Mouse (Mus musculus): ENCODE measurements at regions not wholly inside any gene's neighbourhood (a gene's known extent, or its start where the extent isn't known, plus 50 kb on each side); places are given as distances from the start of the nearest gene placed in this dataset.

DNA sequence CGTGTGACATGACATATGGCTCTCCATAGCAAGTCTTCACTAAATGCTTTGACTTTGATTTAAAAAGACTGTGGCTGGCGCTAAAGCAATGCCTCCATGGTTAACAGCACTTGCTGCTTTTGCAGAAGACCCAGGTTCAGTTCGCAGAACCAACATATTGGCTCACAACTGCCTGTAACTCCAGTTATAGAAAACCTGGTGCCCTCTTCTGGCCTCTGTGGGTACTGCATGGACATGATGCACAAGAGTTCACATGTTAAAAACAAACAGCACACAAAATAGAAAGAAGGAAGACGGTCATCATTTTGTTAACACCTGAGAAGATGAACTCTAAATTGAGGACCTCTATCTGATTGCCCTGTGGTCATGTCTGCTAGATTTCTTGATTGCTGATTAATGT, 423.8 kb downstream of the Rwdd3 start:
- DNase-seq (ENCODE audit: low spot score): no peak

DNA sequence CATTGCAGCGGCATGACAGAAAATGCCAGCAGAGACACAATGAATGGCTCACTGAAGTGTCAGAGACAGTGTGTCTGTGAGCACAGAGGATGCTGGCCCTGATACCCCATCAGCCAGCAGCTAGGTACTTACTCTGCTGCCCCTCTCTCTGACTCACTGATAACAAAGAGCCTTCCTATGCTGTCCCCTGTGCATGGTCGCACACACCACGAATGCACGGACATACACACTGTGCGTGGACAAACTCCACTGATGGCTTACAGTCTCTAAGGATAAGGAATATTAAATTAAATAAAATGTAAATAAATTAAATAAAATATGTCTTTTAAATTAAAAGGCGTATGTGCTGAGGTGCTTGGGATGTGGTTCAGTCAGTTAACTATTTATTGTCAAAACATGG, 438.2 kb downstream of the Rwdd3 start:
- DNase-seq (ENCODE audit: low spot score): no peak

DNA sequence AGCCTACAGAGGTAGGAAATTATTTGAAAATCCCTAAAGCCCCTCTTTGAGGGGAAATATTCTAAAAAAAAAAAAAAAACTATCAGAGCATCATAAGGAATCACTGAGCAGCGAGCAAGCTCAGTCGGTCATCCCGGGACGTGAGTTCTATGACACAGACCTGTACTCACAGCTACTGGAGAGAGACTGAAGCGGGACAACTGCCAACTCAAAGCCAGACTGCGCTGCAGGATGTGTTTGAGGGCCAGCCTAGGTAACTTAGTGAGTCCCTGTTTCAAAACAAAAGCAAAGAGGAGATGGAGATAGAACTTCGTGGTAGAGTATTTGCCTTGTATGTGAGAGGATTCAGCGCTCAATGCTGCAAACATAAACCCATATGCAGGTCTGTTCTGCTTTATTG, 439.1 kb downstream of the Rwdd3 start:
- DNase-seq (ENCODE audit: low spot score): no peak

DNA sequence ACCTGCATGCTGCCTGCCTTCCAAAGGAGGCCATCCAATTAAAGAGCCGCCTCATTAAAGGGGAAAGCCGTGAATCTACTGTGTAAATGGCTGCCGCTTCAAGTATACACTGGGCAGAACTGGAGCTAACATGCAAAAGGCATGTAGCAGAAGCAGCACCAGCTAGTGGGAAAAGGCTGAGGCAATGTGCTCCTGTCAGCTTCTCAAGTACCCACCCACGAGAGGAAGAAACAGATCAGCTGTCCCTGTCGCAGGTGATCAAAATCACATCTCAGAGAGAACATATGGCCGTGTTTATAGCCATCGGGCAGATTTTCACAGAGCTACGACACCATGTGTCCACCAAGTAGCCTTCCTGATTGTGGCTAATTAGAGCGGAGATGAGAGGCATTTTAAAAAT, 440.2 kb downstream of the Rwdd3 start:
- DNase-seq (ENCODE audit: low spot score): no peak

DNA sequence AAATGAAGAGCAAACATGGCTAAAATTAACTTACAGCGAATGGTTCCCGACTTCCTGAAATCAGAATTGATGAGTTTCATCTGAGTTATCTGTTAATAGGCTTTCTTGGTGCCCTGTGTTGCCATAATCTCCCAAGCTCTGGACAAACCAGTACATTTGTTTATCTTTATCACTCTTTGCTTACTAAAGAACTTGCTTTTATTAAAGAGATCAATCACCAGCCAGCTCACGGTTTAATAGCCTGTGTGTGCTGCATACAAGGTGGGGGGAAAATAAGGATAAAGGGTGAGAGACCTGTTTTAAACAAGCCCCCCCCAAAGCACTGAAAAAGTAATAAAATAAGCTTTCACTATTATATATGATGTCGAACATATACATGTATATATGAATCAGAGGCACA, 441.3 kb downstream of the Rwdd3 start:
- no peak for DNase-seq (ENCODE audit: low spot score)

DNA sequence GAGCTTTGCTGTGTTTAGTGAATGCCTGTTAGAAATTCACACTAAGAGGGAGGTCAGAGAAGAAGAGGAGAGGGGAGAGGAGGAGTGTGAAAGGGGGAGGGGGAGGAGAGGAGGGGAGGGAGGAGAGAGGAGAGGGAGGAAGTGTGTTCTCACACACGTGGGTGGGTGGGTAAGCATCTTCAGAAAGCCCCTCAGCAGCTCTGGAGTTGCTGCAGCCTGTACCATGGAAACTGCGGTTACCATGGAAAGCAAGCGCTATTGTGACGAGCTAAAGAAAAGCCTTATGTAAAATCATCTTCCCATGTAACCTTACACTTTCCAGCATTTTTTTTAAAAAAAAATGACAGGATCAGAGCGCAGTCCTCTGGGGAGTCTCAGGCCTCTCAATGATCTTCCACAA, 441.8 kb downstream of the Rwdd3 start:
- no peak for DNase-seq (ENCODE audit: low spot score)

DNA sequence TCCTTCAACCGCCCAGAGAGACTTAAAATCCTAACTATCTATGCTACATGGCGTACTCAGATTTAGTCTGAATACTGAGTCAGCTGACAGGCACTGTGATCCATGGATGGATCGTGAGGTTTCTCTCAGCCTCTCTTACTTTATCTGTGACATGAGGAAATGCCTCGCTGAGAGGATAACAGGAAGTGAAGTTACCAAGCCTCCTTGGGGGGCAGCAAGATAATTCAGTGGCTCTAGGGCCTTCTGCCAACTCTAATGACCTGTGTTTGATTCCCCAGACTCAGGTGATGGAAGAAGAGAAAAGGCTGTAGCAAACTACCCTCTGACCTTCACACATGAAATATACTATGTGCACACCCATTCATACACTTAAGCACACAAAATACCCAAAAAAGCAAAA, 486.3 kb downstream of the Rwdd3 start:
- no peak for DNase-seq (ENCODE audit: low spot score)

DNA sequence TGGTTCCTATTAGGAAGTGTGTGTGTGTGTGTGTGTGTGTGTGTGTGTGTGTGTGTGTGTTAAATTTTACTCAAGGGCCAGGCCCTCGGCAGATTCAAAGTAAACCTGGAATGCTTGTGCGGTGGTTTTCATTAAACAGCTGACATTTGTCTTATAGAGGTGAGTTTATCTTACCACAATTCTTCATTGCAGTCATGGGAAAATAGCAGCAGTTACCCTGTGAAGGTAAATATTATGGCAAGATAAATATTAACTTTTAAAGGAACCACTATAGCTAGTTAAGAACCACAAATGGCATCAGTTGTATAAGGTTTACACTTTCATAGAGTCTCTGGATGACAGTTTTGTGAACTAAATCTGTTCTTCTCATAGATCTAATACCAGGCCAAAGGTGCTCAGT, 495.6 kb downstream of the Rwdd3 start:
- no peak for DNase-seq (ENCODE audit: low spot score)

DNA sequence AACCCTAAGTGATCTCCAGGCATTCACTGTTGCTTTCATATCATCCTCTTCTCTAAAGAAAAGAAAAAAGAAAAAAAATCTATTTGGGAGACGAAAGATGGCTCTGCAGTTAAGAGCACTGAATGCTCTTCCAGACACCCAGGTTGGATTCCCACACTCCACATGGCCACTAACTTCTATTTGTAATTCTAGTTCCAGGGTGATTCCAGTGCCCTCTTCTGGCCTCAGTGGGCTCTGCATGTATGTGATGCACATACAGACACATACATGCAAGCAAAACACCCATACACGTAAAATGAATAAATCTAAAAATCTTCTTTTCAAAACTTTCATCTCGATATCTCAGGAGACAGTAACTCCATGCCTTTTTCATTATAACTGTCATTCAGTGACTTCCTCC, 502.8 kb downstream of the Rwdd3 start:
- no peak for DNase-seq (ENCODE audit: low spot score)

DNA sequence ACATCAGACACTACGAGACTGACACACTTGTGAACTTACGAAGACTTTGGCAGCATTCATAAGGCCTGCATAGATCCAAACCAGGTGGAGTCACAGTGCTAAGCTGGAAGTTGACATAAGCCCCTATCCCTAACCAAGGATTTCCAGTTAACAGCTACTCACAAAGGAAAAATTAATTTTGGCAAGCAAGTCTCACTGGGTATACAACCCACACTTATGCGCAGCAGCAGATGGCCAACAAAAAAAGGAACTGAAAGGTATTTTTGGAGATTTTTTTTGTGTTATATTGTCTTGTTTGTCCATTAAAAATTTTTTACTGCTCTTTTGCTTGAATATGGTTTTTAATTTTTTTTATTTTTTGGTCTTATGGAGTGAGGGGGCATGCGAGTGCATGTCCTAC, 509.0 kb downstream of the Rwdd3 start:
- DNase-seq (ENCODE audit: low spot score): no peak

DNA sequence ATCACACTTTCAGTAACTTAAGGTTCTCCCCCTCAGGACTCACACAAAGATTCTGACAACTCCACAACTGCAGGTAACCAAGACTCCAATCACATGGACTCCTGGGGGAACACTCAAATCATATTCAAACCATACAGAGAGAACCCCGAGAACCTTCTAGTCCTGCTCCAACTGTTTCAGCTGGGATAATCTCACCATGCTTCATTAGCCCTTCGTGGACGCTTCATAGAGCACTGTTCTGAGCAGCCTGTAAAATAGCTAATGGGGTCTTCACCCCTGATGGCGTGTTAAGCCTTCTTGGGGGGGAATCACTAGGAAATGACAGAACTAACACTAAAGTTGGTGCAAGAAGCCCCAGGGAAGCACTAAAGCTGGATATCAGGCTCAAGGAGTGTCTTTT, 510.7 kb downstream of the Rwdd3 start:
- no peak for DNase-seq (ENCODE audit: low spot score)

DNA sequence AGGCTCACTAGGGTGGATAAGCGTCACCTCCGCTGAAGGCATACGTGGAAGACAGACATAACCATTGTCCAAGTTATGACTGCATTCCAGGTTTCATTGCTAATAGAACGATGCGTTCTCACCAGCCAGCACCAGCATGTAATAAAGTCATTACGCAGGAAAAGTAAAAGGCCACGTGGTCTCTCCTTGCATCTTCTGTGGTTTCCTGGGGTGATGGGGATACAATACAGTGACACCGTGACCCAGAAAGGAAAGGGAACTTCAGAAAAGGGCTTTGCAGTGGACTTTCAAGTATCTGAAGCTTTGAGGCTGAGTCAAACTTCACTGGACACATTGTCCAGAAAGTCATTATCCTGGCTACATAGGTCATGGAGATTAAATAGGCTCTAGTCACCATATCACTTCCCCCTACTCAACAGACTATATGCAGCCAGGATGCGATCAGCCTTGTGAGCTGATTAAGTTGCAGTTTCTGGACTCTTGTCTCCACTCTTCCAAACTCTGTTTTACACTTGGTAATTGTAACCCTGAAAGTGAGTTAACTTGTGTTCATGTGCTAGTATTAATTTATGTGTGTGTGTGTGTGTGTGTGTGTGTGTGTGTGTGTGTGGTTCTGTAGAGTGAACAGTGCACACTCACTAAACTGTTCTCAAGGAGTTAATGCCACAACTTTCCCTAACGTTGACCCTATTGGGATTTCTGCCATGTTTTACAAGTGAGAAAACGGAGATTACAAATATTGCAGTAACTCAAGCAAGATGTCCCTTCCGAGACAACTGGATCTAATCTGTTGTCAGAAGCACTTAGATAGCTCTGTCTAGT, 522.2 kb downstream of the Rwdd3 start:
- DNase-seq (ENCODE audit: low spot score): no peak

DNA sequence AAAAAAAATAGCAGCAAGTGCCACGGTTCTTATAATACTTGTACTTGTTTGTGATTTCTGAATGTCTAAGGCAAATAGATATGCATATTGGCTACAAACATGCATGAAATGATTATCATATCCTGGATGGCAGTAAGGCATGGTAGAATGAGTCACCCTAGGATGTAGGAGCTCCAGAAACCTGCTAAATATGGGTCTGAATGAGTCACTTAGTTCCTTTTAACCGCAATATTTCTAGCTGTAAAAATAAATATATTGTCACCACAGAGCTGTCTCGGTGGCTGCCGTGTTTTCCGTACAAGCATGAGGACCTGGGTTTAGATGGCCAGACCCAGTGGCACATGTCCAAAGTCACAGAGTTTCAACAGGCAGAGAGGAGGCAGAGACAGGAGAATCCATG, 523.1 kb downstream of the Rwdd3 start:
- no peak for DNase-seq (ENCODE audit: low spot score)

DNA sequence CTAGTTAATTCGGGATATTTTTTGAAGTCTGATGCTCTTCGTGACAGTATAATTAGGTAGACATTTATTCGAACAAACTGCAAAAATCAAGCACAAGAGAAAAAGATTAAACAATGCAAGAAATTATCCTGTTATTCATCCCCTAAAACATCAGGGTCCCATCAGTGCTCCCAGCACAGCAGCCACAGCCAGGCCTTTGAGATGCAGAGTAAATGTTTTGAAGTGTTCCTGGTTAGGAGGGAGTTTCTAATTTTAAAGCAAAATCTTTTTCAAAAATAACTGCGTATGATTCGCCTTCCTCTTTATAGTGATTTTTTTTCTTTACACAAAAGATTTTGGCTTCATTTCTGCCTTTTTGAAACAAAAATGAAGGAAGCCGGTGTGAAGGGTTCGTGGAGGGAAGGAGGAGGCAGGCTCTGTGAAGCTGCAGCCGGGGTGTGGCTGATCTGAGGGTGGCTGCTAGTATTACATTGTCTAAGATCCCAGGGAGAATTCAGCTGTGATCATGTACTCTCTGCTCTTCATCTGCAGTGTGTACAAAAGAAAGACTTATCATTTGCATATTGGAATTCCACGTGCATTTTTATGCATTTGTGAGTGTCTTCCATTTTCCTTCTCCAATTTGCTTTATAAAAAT, 534.7 kb downstream of the Rwdd3 start:
- no peak for DNase-seq (ENCODE audit: low spot score)

DNA sequence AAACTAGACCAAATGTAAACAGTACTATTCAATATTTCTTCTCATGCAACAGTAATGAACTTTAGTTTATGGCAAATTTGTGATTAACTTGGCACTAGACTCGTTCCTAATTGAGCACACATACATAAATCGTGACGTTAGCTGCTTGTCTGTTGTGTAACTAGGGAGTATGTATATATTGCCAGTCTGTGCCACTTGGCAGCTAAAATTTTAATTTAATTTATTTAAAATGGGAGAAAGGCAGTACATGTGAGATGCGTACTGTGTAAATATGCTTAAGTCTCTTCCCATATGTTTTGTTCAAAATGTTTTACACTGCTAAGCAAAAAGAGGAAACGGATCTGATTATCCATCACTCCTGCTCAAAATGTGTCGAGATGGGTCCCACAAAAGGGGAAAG, 553.1 kb downstream of the Rwdd3 start:
- no peak for DNase-seq (ENCODE audit: low spot score)

DNA sequence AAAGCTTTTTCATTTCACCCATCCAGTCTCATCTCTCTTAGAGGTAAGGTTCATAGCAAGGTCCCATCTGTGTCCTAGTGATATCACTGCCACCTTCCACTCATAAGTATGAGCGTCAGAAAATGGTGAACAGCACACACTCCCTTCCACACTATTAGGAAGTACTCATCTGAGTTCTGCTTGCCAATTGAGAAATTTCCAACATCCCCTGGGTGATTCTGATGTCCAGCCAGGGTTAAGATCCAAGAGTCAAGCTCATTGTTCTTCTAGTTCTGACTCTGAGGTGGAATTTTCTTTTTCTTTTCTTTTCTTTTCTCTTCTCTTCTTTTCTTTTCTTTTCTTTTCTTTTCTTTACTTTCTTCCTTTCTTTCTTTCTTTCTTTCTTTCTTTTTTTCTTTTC, 577.3 kb downstream of the Rwdd3 start:
- no peak for DNase-seq (ENCODE audit: low spot score)

DNA sequence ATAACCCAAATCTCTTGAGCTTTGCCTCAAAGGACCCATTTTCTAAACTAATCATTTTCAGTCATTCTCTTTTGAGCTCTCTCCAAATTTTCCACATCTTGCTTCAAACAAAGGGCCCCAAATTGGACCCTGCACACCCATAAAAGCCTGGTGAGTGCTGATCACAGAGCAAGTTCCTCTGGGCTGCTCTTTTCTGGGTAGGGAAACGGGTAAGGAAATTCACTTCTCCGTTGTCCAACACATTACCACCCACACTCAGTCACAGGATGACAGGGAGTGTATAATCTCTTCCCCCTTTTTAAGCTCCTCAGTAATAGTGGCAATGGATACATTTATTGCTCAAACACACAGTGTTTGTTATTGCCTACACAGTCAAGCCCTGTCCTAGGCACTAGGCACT, 580.3 kb downstream of the Rwdd3 start:
- DNase-seq (ENCODE audit: low spot score): no peak

DNA sequence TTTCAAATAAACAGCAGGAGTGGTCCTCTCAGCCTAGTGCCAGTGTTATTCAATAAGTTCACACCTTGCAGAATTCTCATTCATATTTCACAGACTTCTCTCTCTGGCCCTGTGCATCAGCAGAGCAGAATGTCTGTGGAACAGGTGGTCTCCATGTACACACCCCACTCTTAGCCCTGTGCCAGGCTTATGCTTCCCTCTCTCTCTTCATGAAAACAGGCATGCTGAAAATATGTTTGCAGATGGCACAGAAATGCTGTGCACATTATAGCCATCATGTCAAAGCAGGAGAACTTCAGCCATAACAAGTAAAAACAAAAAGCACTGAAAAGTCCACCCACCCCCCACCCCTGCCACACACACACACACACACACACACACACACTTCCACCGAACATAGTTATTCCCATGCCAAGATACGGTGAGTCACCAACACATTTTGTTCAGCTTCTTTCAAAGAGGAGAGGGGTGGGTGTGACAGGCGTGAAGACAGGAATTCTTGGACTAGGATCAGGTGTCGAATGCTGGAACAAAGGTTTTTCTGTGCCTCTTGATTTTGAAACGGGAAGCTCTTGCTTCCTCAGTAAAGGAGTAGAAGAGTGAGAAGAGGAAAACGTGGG, 600.6 kb downstream of the Rwdd3 start:
- no peak for DNase-seq (ENCODE audit: low spot score)

DNA sequence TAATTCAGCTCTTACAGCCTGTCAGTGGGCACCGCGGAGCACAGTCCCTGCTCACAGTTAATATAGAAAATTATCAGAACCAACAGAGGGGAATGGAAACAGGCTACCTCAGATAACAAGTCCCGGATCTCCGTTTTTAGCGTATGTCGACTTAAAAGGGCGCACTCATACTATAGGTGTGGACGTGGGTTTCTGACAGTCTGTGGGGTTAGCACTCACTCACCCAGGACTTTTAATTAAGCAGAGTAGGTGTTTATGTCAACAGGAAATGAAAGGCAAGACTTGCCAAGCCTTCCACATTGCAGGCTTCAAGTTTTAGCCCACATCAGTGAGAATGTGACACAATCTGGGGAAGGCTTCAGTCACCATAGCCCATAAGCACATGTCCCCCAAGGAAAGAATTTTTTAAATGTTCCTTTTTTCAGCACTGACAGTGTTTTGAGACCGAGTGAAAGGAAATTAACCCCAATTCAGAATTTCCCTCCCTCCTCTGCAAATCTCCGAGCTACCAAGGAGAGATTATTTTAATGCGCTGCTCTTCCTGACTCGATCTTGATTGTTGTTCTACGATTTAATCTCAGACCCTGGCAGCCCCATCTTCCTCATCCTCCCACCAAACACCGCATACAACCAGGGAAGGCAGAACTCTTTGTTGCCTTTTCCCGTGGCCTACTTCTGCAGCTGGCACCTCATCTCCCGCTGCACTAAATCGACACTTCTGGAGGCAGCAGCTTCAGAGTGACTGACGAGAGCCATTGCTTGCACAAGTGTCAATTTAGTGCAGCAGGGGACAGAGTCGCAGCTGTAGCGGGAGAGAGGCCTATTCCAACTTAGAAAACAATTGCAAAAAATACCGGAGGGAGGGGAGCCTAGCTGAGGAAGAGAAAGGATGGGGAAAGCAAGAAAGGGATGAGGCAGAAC, 629.7 kb downstream of the Rwdd3 start:
- no peak for DNase-seq (ENCODE audit: low spot score)

DNA sequence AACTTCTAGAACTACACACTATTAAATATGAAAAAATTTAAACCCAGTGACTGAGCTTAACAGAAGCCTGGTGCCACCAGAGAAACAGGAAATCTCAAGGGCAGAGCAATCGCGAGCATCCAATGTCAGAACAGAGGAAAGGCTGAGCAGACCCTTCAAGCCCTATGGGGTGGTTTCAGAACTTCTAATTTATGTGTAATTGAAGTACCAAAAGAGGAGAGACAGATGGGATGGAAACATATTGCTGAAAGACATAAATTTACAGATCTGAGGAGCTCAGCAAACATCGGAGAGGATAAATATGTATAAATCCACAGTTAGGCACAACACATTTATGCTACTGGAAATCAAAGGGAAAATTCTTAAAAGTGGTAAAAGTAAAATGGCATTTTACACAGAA, 637.6 kb downstream of the Rwdd3 start:
- DNase-seq (ENCODE audit: low spot score): no peak

DNA sequence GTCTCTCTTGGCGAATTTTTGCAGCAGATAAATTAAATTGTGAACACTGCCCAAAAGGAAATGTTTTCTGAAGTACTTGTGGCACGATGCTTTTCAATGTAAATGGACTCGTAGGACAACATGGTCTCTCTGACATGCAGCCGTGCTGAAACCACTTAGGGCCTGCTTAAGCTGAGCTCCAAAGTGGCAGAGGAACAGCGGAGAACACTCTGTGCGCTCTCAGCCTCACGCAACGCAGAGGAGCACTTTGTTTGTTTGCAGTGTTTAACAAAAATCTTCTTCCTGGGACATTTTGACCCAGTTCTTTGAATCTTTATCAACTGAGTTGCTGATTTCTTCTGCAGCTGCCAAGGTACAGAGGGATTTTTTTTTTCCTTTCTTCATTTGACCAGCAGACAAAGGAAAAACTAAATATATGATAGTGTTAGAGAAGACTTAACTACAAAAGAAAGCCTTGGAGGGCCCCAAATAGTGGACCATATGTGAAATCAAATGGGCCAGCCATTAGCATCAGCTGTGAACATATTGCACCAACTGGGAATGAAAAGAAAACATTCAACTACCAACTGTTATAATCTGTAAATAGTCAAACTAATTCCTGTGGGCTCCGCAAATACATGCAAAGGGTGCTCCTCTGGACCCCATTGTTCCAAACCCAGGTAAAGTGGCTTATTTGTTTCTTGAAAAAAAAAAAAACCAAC, 639.5 kb downstream of the Rwdd3 start:
- no peak for DNase-seq (ENCODE audit: low spot score)

DNA sequence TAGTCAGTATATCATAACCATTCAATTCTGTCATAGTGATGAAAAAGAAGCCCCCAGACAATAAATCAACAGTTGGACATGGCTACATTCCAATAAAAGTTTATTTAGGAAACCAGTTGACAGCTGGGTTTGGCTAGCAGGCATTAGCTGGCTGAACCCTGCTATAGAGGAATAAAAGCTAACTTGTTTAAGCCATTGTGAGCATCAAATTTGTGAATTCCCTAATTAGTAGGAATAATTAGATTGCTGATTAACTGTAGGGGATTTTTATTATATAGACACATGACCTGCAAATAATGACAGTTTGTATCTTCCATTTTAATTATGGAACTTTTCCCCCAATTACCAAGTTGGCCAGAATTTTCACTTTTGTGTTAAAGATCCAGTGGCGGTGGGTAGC, 659.8 kb downstream of the Rwdd3 start:
- DNase-seq (ENCODE audit: low spot score): no peak

All from MN1 (cell line).